Mouse (Mus musculus) brown adipose tissue, adult 24 weeks (tissue): Measurements from ENCODE around the gene Olfr458. TPM values are rescaled to one million over a fixed set of nuclear protein-coding genes. Genes with fewer than 3 reads are reported as not detected.
"Not testable (repeated sequence)": the region's sequence is repeated elsewhere in the genome, so short reads cannot be mapped to it uniquely, and the experiment has no call there.

Experiments
- H3K27ac ChIP-seq: fragments of 200-500 bp; replicated peaks from 2 replicates; pipeline ENCODE4 v1.5.1; 2012; ENCODE audit warnings: low read depth, mild to moderate bottlenecking, low read length
- H3K4me1 ChIP-seq: fragments of 200-500 bp; 2 replicates; pipeline ENCODE4 v1.6.1; 2012; ENCODE audit warnings: low read length, mixed read lengths; ENCODE audit not compliant: control insufficient read depth, insufficient read depth, insufficient read length
- H3K4me3 ChIP-seq: fragments of 200-500 bp; 2 replicates; pipeline ENCODE4 v1.5.1; 2012; ENCODE audit warnings: low read depth, mild to moderate bottlenecking, low read length, moderate library complexity; ENCODE audit not compliant: insufficient read depth
- polyA plus RNA-seq: library from polyadenylated mRNA; stranded (reverse); fragments of >200 nt; gene quantifications from 2 replicates; pipeline ENCODE4 v1.2.4, GENCODE M21; 2012; ENCODE audit not compliant: missing spikeins, insufficient read depth, insufficient read length

The Olfr458 gene
- not detected in 2 replicates for polyA plus RNA-seq

GRCm38 (mm10) chr6:42465096-42465495 is at the start of gene Olfr458:
Olfr458 (minus strand) TSS chr6:42465196.
- Histone ChIP-seq H3K4me3 (no peak within 1 kb of the TSS), H3K4me1 (no peaks in the 10 kb centered on the region), H3K27ac (no peak within 1 kb of the TSS)

- H3K4me1 ChIP-seq = no peaks in the 10 kb centered on the region
- no peak overlapping the region for H3K27ac ChIP-seq
- no peak overlapping the region for H3K4me3 ChIP-seq
Observed at GRCm38 (mm10) chr6:42513461-42513860, 48.5 kb upstream of the Olfr458 start.

GRCm38 (mm10) chr6:42509311-42509710 is 44.3 kb upstream of the Olfr458 start:
- Histone ChIP-seq H3K27ac (no peak overlapping the region), H3K4me3 (no peak overlapping the region)

GRCm38 (mm10) chr6:42503478-42503877 is 38.5 kb upstream of the Olfr458 start:
- H3K4me1 ChIP-seq = no peaks in the 10 kb centered on the region
- H3K4me3 ChIP-seq = no peak overlapping the region
- H3K27ac ChIP-seq = no peak overlapping the region

More at GRCm38 (mm10) chr6:42509311-42509710, 44.3 kb upstream of the Olfr458 start:
- H3K4me1 ChIP-seq = no peaks in the 10 kb centered on the region

GRCm38 (mm10) chr6:42489731-42490130 is 24.7 kb upstream of the Olfr458 start:
- H3K4me1 ChIP-seq = no peaks in the 10 kb centered on the region
- no peak overlapping the region for H3K4me3 ChIP-seq
- no peak overlapping the region for H3K27ac ChIP-seq

GRCm38 (mm10) chr6:42487114-42487513 is 22.1 kb upstream of the Olfr458 start, which contains the start of gene Olfr456:
Olfr456 (minus strand) TSS chr6:42487214.
- Histone ChIP-seq H3K4me3 (no peak within 1 kb of the TSS), H3K4me1 (no peaks in the 10 kb centered on the region), H3K27ac (no peak within 1 kb of the TSS)

- H3K4me3 ChIP-seq = no peak overlapping the region
- no peak overlapping the region for H3K27ac ChIP-seq
- H3K4me1 ChIP-seq = no peaks in the 10 kb centered on the region
Observed at GRCm38 (mm10) chr6:42484633-42485032, 19.6 kb upstream of the Olfr458 start.

GRCm38 (mm10) chr6:42476235-42476634 is 11.2 kb upstream of the Olfr458 start, which contains the start of gene Olfr457:
Olfr457 (minus strand) TSS chr6:42476335.
- Histone ChIP-seq H3K27ac (no peak within 1 kb of the TSS), H3K4me1 (no peaks in the 10 kb centered on the region), H3K4me3 (no peak within 1 kb of the TSS)

GRCm38 (mm10) chr6:42471298-42471697 is 6.3 kb upstream of the Olfr458 start:
- H3K4me1 ChIP-seq, H3K4me3 ChIP-seq: not testable (repeated sequence)

GRCm38 (mm10) chr6:42470542-42470941 is 5.5 kb upstream of the Olfr458 start:
- H3K4me1 ChIP-seq = no peaks in the 10 kb centered on the region
- H3K27ac ChIP-seq = no peak overlapping the region
- H3K4me3 ChIP-seq = no peak overlapping the region

More at GRCm38 (mm10) chr6:42471298-42471697, 6.3 kb upstream of the Olfr458 start:
- not testable (repeated sequence) for H3K27ac ChIP-seq

- no peak overlapping the region for H3K27ac ChIP-seq
- no peak overlapping the region for H3K4me3 ChIP-seq
- H3K4me1 ChIP-seq = no peaks in the 10 kb centered on the region
Observed at GRCm38 (mm10) chr6:42447381-42447780, 17.6 kb downstream of the Olfr458 start.

- Histone ChIP-seq H3K4me1 (no peaks in the 10 kb centered on the region), H3K27ac (no peak overlapping the region), H3K4me3 (no peak overlapping the region)
Observed at GRCm38 (mm10) chr6:42444491-42444890, 20.5 kb downstream of the Olfr458 start.

GRCm38 (mm10) chr6:42441395-42441794 is 23.6 kb downstream of the Olfr458 start:
- no peak overlapping the region for H3K27ac ChIP-seq
- no peak overlapping the region for H3K4me3 ChIP-seq
- H3K4me1 ChIP-seq = no peaks in the 10 kb centered on the region

- H3K4me3 ChIP-seq = no peak overlapping the region
Observed at GRCm38 (mm10) chr6:42435490-42435889, 29.5 kb downstream of the Olfr458 start.

GRCm38 (mm10) chr6:42434446-42434845 is 30.6 kb downstream of the Olfr458 start, which contains the start of gene Tas2r126:
Tas2r126 (plus strand) TSS chr6:42434535.
- H3K27ac ChIP-seq = no peak within 1 kb of the TSS

More at GRCm38 (mm10) chr6:42435490-42435889, 29.5 kb downstream of the Olfr458 start:
- H3K4me1 ChIP-seq = no peaks in the 10 kb centered on the region; the same call in 1 of the 2 replicates
- no peak overlapping the region for H3K27ac ChIP-seq

GRCm38 (mm10) chr6:42433554-42433953 is 31.4 kb downstream of the Olfr458 start:
- H3K27ac ChIP-seq = no peak overlapping the region
- H3K4me1 ChIP-seq = no peaks in the 10 kb centered on the region; the same call in 1 of the 2 replicates
- no peak overlapping the region for H3K4me3 ChIP-seq

More at GRCm38 (mm10) chr6:42434446-42434845, 30.6 kb downstream of the Olfr458 start, which contains the start of gene Tas2r126:
- Histone ChIP-seq H3K4me3 (no peak within 1 kb of the TSS), H3K4me1 (no peaks in the 10 kb centered on the region; the same call in 1 of the 2 replicates)
